Mouse (Mus musculus): ENCODE results near the gene Dtx1.

Dtx1 gene

DNA sequence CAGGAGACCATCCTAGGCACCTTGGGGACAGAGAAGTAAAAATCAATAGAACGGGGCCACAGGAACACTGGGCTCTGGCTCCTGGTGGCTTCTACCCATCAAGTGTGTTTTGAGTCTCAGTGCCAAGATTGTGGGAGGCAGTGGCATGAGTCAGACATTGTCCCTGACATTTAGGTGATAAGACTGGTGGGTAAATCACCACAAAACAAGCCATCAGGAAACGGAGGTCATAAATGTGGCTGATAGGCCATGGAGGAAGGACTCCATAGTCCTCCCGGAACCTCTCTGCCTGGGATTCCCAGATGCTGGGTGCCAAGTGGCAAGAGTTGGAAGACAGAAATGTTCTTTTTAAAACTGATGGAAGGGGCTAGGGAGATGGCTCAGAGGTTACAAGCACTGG is 67.5 kb downstream of the Dtx1 start:
- DNase-seq (ENCODE audit: low read depth, low spot score): no peak

DNA sequence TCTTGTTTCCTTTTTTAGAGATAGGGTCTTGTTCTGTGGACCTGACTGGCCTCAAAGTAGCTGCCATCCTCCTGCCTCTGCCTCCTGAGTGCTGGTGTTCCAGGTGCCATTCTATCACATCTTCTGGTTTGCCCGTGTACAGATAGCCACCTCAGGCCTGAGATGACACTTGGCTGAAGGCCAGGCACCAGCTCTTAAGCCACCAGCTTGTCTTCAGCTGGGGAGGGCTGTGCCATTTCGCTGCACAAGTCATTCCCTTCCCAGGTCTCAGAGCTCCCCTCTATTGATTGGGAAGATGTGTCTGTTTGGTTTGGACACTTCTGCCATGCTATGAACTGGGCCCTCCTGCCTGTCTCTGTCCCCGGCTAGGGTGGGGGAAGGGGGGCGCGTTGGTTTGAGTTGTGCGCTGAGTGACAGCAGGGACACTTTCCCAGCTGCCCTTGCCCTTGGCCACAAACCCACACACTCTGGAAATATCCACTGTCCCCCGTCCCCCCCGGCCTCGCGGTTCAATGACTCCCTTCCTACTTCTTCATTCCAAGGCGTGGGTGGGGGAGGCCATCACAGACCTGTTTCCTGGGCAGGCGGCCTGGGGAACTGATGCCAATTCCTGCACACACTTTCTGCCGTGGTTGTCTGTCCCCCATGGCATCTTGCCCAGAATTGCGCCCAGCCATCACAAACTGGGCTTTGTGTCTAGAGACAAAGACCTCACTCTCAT is 68.2 kb downstream of the Dtx1 start:
- no peak for DNase-seq (ENCODE audit: low read depth, low spot score)

DNA sequence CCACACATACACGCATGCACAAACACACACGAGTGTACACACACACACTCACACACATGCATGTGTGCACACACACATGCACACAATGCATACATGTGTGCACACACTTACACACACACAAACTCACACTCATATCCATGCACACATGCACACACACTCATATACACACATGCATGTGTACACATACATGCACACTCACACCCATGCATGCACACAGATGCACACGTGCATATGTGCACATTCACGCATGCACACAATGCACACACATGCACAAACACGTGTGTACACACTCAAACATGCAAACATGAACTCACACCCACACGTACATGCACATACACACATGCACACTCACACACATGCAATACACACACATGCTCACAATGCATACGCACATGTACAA is 71.6 kb downstream of the Dtx1 start:
- DNase-seq (ENCODE audit: low read depth, low spot score): no peak

DNA sequence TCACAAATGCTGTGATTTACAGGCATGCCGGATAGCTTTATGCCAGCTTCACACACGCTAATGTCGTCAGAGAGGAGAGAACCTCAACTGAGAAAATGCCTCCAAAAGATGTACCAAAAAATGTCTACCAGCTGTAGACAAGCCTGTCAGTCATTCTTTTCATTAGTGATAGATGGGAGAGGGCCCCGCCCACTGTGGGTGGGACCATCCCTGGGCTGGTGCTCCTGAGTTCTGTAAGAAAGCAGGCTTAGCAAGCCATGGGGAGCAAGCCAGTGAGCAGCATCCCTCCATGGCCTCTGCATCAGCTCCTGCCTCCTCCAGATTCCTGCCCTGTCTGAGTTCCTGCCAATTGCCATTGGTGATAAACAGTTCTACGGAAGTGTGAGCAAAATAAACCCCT is 76.1 kb downstream of the Dtx1 start:
- peak; percentile 57 for DNase-seq (ENCODE audit: low read depth, low spot score)

DNA sequence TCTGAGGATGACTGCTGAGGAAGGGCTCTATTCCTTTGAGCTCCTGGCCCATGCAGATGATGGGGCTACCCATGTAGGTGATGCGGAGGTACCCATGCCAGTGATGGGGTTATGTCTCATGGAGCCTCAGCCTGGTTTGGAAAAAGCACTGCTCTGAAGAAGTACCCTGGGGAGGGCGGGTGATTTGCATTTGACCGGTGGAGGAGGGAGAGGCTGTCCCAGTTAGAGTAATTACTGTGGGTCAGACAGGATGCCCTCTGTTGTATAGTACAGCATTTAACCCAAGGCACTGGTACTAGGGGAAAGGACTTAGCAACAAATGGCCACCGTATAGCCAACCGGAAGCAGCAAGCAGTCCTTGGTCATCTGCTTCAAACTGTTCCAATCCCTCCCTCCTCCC is 76.9 kb downstream of the Dtx1 start:
- no peak for DNase-seq (ENCODE audit: low read depth, low spot score)

DNA sequence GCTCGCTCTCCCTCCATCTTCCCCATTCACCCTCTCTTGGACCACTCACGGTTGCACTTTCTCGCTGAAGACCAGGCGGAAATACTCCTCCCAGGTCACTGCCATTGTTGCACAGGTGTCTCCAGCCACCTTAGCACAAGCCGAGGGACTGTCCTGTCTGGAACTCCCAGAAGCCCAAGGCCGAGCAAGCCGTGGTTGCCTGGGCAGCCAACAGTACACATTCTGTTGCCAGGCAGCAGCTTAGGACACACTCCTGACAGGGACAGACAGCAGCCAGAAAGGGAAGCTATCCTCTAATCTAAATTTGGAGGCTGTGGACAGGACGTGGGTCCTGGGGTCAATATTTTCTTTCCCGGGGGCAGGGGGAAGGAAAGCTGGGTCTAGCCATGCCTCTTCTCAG is 77.6 kb downstream of the Dtx1 start, which contains the start of gene Cfap73:
TSS of gene Cfap73 (minus strand) at position 105 of the 400 bp plus-strand sequence.
- DNase-seq (ENCODE audit: low read depth, low spot score): no peak

DNA sequence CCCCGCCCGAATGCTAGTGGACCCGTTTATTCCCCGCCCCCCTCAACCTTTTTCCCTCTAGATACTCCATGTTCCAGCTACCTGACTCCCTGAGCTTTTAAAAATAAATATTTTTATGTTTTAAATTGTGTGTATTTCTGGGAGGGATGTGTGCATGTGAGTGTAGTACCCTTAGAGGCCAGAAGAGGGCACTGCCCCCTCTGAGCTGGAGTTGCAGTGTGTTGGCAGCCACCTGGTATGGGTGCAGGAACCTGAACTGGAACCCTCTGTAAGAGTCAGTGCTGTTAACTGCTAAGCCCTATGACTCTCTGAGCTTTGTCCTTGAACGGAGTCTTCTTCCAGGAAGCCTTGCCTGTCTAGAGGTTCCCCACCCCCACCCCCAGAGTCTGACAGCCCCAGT is 79.8 kb downstream of the Dtx1 start:
- DNase-seq (ENCODE audit: low read depth, low spot score): no peak

DNA sequence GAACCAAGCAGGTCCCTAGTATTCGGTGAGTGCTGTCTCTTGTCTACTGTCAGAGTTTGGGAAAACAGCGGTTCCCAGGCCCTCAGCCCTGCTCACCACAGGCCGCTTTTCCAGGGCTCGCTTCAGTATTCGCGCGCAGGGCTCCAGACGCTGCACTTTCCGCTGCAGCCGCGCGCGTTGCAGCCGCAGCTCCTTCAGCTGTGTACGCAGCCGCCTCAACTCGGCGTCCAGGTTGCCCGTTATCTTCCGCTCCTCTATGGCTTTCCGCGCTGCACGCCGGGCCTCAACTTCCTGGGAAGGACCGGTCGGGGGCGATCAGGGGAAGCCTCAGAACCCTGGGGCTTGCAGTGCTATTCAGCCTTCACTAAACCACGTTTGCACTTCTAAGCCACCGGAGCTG is 80.6 kb downstream of the Dtx1 start:
- no peak for DNase-seq (ENCODE audit: low read depth, low spot score)
